Mouse (Mus musculus): ENCODE data around the gene Il22.
"Not testable (repeated sequence)": the region's sequence is repeated elsewhere in the genome, so short reads cannot be mapped to it uniquely, and the experiment has no call there.

- TF ChIP-seq POLR2A (IDR thresholded peaks at IDR 0.05; ENCODE audit: insufficient read depth, low read depth, low read length); CTCF (IDR thresholded peaks at IDR 0.05): not testable (repeated sequence)
Measured at GRCm38 (mm10) chr10:118232607-118233006, 27.9 kb downstream of the Il22 start.

Measured in heart, adult 2 months (tissue).